Mouse (Mus musculus) cortical plate, adult 2 months (tissue): ENCODE measurements around the gene Hoxa5.

Source experiments
- CTCF ChIP-seq: fragments of 200-500 bp; IDR thresholded peaks from 2 replicates; pipeline ENCODE4 v1.5.1; 2011; ENCODE audit warnings: mild to moderate bottlenecking, control low read depth, low read length; ENCODE audit not compliant: insufficient read depth; ENCODE audit errors: extremely low read depth
- POLR2A ChIP-seq: fragments of 200-500 bp; IDR thresholded peaks from 2 replicates; pipeline ENCODE4 v1.6.1; 2011; ENCODE audit warnings: mild to moderate bottlenecking, low read length, control low read depth; ENCODE audit not compliant: insufficient read depth; ENCODE audit errors: extremely low read depth

DNA sequence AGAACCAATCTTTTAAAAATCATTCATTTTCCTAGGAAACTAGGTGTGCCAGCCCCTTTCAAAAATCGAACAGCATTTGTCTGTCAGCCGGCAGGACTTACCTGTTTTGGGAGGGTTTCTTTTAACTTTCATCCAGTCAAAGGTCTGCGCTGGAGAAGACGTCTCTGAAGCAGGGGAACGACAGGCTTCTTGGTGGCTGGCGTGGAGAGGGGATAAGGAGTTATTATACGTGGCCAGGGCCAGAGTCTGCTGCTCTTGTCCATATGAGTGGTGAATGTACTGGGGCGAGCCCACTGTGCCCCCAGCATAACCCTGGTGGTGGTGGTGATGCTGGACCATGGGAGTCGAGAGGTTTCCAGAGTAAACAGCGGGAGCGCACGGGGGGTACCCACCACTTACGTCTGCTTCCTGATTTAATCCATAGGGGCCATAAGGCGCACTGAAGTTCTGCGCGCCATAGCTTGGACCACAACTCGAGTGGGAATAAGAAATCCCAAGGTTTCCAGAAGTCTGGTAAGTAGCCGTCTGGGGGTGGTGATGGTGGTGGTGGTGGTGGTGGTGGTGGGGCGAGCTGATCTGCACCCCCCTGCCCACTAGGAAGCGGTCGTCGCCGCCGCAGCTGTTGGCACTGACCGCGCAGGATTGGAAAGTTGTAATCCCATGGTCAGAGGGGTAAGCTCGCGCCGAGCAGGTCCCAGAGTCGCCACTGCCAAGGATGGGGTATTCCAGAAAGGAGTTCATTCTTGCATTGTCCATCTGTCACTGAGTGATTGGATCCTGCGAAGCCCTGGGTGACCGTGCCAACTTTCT is 46.7 kb downstream of the Hoxa5 start:
- TF ChIP-seq CTCF (no peak), POLR2A (no peak)
